Mouse (Mus musculus): Measurements from ENCODE around the gene Slc30a4. TPM values are rescaled to one million over a fixed set of nuclear protein-coding genes. Genes with fewer than 3 reads are reported as not detected.

The Slc30a4 gene
- total RNA-seq, 1 experiment from 2014 or later = 20.4 TPM

- ATAC-seq (replicated peaks in 1 of 2; ENCODE audit: insufficient read depth in 1 of 2, low FRiP score in 2 of 2, low TSS enrichment in 1 of 2, low read depth in 1 of 2, poor library complexity in 2 of 2, severe bottlenecking in 2 of 2) = no peak
These were observed 15.8 kb downstream of the Slc30a4 start for GRCm38 (mm10) chr2:122686665-122687064.

GRCm38 (mm10) chr2:122683641-122684040 is 18.8 kb downstream of the Slc30a4 start:
- no peak for ATAC-seq (replicated peaks in 1 of 2; ENCODE audit: insufficient read depth in 1 of 2, low FRiP score in 2 of 2, low TSS enrichment in 1 of 2, low read depth in 1 of 2, poor library complexity in 2 of 2, severe bottlenecking in 2 of 2)

- ATAC-seq (replicated peaks in 1 of 2; ENCODE audit: insufficient read depth in 1 of 2, low FRiP score in 2 of 2, low TSS enrichment in 1 of 2, low read depth in 1 of 2, poor library complexity in 2 of 2, severe bottlenecking in 2 of 2) = no peak
These were observed 19.9 kb downstream of the Slc30a4 start for GRCm38 (mm10) chr2:122682520-122682919.

- ATAC-seq (replicated peaks in 1 of 2; ENCODE audit: insufficient read depth in 1 of 2, low FRiP score in 2 of 2, low TSS enrichment in 1 of 2, low read depth in 1 of 2, poor library complexity in 2 of 2, severe bottlenecking in 2 of 2) = peak in 1 of 2 experiments; percentile 34; a peak in 3 of 4 replicates
These were observed 20.9 kb downstream of the Slc30a4 start for GRCm38 (mm10) chr2:122681379-122682137.

GRCm38 (mm10) chr2:122675126-122675525 is 27.3 kb downstream of the Slc30a4 start:
- ATAC-seq (replicated peaks in 1 of 2; ENCODE audit: insufficient read depth in 1 of 2, low FRiP score in 2 of 2, low TSS enrichment in 1 of 2, low read depth in 1 of 2, poor library complexity in 2 of 2, severe bottlenecking in 2 of 2) = no peak

GRCm38 (mm10) chr2:122672841-122673240 is 29.6 kb downstream of the Slc30a4 start:
- peak; percentile 95 to 96 for ATAC-seq (replicated peaks in 1 of 2; ENCODE audit: insufficient read depth in 1 of 2, low FRiP score in 2 of 2, low TSS enrichment in 1 of 2, low read depth in 1 of 2, poor library complexity in 2 of 2, severe bottlenecking in 2 of 2)

- no peak for ATAC-seq (replicated peaks in 1 of 2; ENCODE audit: insufficient read depth in 1 of 2, low FRiP score in 2 of 2, low TSS enrichment in 1 of 2, low read depth in 1 of 2, poor library complexity in 2 of 2, severe bottlenecking in 2 of 2)
These were observed 30.7 kb downstream of the Slc30a4 start for GRCm38 (mm10) chr2:122671714-122672113.

- ATAC-seq (replicated peaks in 1 of 2; ENCODE audit: insufficient read depth in 1 of 2, low FRiP score in 2 of 2, low TSS enrichment in 1 of 2, low read depth in 1 of 2, poor library complexity in 2 of 2, severe bottlenecking in 2 of 2) = peak; percentile 32 to 51; a peak in 1 of 4 replicates
These were observed 34.6 kb downstream of the Slc30a4 start for GRCm38 (mm10) chr2:122667856-122668255.

- ATAC-seq (replicated peaks in 1 of 2; ENCODE audit: insufficient read depth in 1 of 2, low FRiP score in 2 of 2, low TSS enrichment in 1 of 2, low read depth in 1 of 2, poor library complexity in 2 of 2, severe bottlenecking in 2 of 2) = peak; percentile 68 to 73
These were observed 36.2 kb downstream of the Slc30a4 start for GRCm38 (mm10) chr2:122665973-122666875.

- ATAC-seq (replicated peaks in 1 of 2; ENCODE audit: insufficient read depth in 1 of 2, low FRiP score in 2 of 2, low TSS enrichment in 1 of 2, low read depth in 1 of 2, poor library complexity in 2 of 2, severe bottlenecking in 2 of 2) = peak in 1 of 2 experiments; percentile 20; a peak in 2 of 4 replicates
These were observed 37.0 kb downstream of the Slc30a4 start for GRCm38 (mm10) chr2:122665253-122665972.

- ATAC-seq (replicated peaks in 1 of 2; ENCODE audit: insufficient read depth in 1 of 2, low FRiP score in 2 of 2, low TSS enrichment in 1 of 2, low read depth in 1 of 2, poor library complexity in 2 of 2, severe bottlenecking in 2 of 2) = no peak
These were observed 42.6 kb downstream of the Slc30a4 start for GRCm38 (mm10) chr2:122659825-122660224.

GRCm38 (mm10) chr2:122657707-122658524 is 44.5 kb downstream of the Slc30a4 start:
- ATAC-seq (replicated peaks in 1 of 2; ENCODE audit: insufficient read depth in 1 of 2, low FRiP score in 2 of 2, low TSS enrichment in 1 of 2, low read depth in 1 of 2, poor library complexity in 2 of 2, severe bottlenecking in 2 of 2) = peak; percentile 51 to 67

GRCm38 (mm10) chr2:122656767-122657166 is 45.7 kb downstream of the Slc30a4 start:
- ATAC-seq (replicated peaks in 1 of 2; ENCODE audit: insufficient read depth in 1 of 2, low FRiP score in 2 of 2, low TSS enrichment in 1 of 2, low read depth in 1 of 2, poor library complexity in 2 of 2, severe bottlenecking in 2 of 2) = no peak

GRCm38 (mm10) chr2:122656052-122656451 is 46.4 kb downstream of the Slc30a4 start:
- no peak for ATAC-seq (replicated peaks in 1 of 2; ENCODE audit: insufficient read depth in 1 of 2, low FRiP score in 2 of 2, low TSS enrichment in 1 of 2, low read depth in 1 of 2, poor library complexity in 2 of 2, severe bottlenecking in 2 of 2)

GRCm38 (mm10) chr2:122652096-122653084 is 50.1 kb downstream of the Slc30a4 start:
- ATAC-seq (replicated peaks in 1 of 2; ENCODE audit: insufficient read depth in 1 of 2, low FRiP score in 2 of 2, low TSS enrichment in 1 of 2, low read depth in 1 of 2, poor library complexity in 2 of 2, severe bottlenecking in 2 of 2) = peak; percentile 97 to 99

- no peak for ATAC-seq (replicated peaks in 1 of 2; ENCODE audit: insufficient read depth in 1 of 2, low FRiP score in 2 of 2, low TSS enrichment in 1 of 2, low read depth in 1 of 2, poor library complexity in 2 of 2, severe bottlenecking in 2 of 2)
These were observed 63.8 kb downstream of the Slc30a4 start for GRCm38 (mm10) chr2:122638673-122639072.
